In the genomic region with DNA sequence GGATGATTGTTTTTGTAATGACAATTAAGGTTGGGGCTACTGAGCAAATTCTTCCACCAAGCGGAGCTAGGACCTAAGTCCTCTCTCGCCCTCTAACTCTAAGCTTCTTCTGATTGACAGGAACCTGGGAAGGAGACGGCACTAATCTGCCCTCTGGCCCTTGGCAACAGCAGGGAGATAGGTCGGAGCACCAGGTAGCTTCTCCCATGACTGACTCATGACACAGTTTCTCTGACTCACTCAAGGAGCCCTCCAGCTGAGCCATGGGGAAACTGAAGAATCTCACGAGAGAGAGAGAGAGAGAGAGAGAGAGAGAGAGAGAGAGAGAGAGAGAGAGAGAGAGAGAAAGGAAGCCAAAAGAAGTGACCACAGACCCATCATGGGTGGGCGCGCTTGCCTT, we compare ENCODE assay signal across 19 mouse cellular contexts.
"Had no signal": no experiment of that assay in that cellular context is flagged by ENCODE, and none has a peak within 500 bp of the region (broad histone marks: within the 10 kb centered on the region; RNA-seq: fewer than 3 reads in every experiment).

No protein-coding gene starts in this region.

- H3K27me3 ChIP-seq: liver, embryonic 13.5 days; liver, embryonic 15.5 days; midbrain, embryonic 13.5 days; midbrain, embryonic 15.5 days; neural tube, embryonic 13.5 days; neural tube, embryonic 15.5 days had no signal

- H3K4me2 ChIP-seq: liver, embryonic 13.5 days; liver, embryonic 15.5 days; lung, embryonic 14.5 days; midbrain, embryonic 13.5 days; midbrain, embryonic 15.5 days; neural tube, embryonic 13.5 days; neural tube, embryonic 15.5 days had no signal

- H3K4me3 ChIP-seq: liver, embryonic 13.5 days; liver, embryonic 15.5 days; midbrain, embryonic 10.5 days; midbrain, embryonic 13.5 days; midbrain, embryonic 15.5 days; myocyte; neural tube, embryonic 13.5 days; neural tube, embryonic 15.5 days had no signal

- H3K9ac ChIP-seq: liver, embryonic 13.5 days; liver, embryonic 15.5 days; lung, embryonic 14.5 days; midbrain, embryonic 13.5 days; midbrain, embryonic 15.5 days; neural tube, embryonic 13.5 days; neural tube, embryonic 15.5 days had no signal

- H3K36me3 ChIP-seq: liver, embryonic 13.5 days; liver, embryonic 15.5 days; midbrain, embryonic 10.5 days; midbrain, embryonic 13.5 days; midbrain, embryonic 15.5 days; neural tube, embryonic 13.5 days; neural tube, embryonic 15.5 days had no signal

- H3K27ac ChIP-seq: liver, embryonic 13.5 days; liver, embryonic 15.5 days; midbrain, embryonic 10.5 days; midbrain, embryonic 13.5 days; midbrain, embryonic 15.5 days; neural tube, embryonic 13.5 days; neural tube, embryonic 15.5 days had no signal

- H3K4me1 ChIP-seq: midbrain, embryonic 10.5 days; midbrain, embryonic 13.5 days; midbrain, embryonic 15.5 days; neural tube, embryonic 13.5 days; neural tube, embryonic 15.5 days had no signal

- DNase-seq: liver, embryonic 13.5 days; lung, adult 18-20 months; lung, embryonic 14.5 days; lung, postnatal 10 days; lung, postnatal 4 days; right cerebral cortex, adult 18-20 months; right cerebral cortex, postnatal 25 days; right cerebral cortex, postnatal 4 days; spleen, adult 18-20 months; thymus, adult 18-20 months; thymus, postnatal 25 days; thymus, postnatal 4 days had no signal

- H3K9me3 ChIP-seq: liver, embryonic 13.5 days; liver, embryonic 15.5 days; midbrain, embryonic 10.5 days; midbrain, embryonic 13.5 days; midbrain, embryonic 15.5 days; neural tube, embryonic 13.5 days; neural tube, embryonic 15.5 days had no signal

- ATAC-seq: midbrain, embryonic 13.5 days; midbrain, embryonic 15.5 days had no signal
